16 mouse cellular contexts compared by ENCODE assay signal in the genomic region with DNA sequence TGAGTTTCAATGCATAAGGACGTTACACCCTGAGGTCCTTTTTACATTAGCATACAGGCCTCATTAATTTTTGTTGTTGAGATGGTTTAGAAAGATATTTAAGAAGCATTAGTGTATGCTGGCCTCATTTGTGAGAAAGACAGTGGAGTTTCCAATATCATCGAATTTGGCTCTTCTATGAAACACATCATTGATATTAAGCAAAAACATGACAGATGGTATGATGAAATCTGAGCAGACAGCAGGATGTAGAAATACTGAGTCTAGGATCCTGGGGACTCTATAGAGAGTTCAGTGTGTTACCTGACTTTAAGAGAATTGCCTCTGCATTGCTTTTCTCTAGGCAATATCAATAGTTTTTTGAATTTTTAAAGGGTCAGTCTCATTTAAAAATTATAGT.
"Had no signal": no experiment of that assay in that cellular context is flagged by ENCODE, and none has a peak within 500 bp of the region (broad histone marks: within the 10 kb centered on the region; RNA-seq: fewer than 3 reads in every experiment).

No protein-coding gene starts in this region.

- H3K27ac ChIP-seq: limb, embryonic 12.5 days; liver, embryonic 13.5 days; lung, embryonic 15.5 days; macrophage; stomach, postnatal 0 days had no signal

- H3K4me2 ChIP-seq: limb, embryonic 12.5 days; liver, embryonic 13.5 days; lung, embryonic 15.5 days; midbrain, embryonic 11.5 days had no signal

- ATAC-seq: liver, postnatal 0 days; midbrain, embryonic 16.5 days had no signal

- H3K9ac ChIP-seq: limb, embryonic 12.5 days; liver, embryonic 13.5 days; liver, postnatal 0 days; lung, embryonic 15.5 days had no signal

- H3K36me3 ChIP-seq: limb, embryonic 12.5 days; liver, embryonic 13.5 days; lung, embryonic 15.5 days had no signal

- H3K27me3 ChIP-seq: limb, embryonic 12.5 days; liver, embryonic 13.5 days; lung, embryonic 15.5 days; megakaryocyte, embryonic 14.5 days had no signal

- H3K4me1 ChIP-seq: limb, embryonic 12.5 days; liver, embryonic 13.5 days; lung, embryonic 15.5 days; megakaryocyte, embryonic 14.5 days had no signal

- DNase-seq: kidney, adult 18-20 months; kidney, postnatal 10 days; kidney, postnatal 4 days; liver; liver, embryonic 13.5 days; liver, postnatal 0 days; lung, postnatal 14 days; thymus, adult 18-20 months; thymus, postnatal 14 days had no signal

- H3K4me3 ChIP-seq: limb, embryonic 12.5 days; liver, embryonic 13.5 days; lung, embryonic 15.5 days; megakaryocyte, embryonic 14.5 days had no signal

- H3K9me3 ChIP-seq: limb, embryonic 12.5 days; liver, embryonic 13.5 days; lung, embryonic 15.5 days; megakaryocyte, embryonic 14.5 days had no signal
